Mouse (Mus musculus): ENCODE measurements at regions not wholly inside any gene's neighbourhood (a gene's known extent, or its start where the extent isn't known, plus 50 kb on each side); places are given as distances from the start of the nearest gene placed in this dataset.
"Not testable (repeated sequence)": the region's sequence is repeated elsewhere in the genome, so short reads cannot be mapped to it uniquely, and the experiment has no call there.

GRCm38 (mm10) chr2:146724142-146724679 lies 131.5 kb upstream of the Kiz start:
- CTCF ChIA-PET, result no interaction called here

DNA sequence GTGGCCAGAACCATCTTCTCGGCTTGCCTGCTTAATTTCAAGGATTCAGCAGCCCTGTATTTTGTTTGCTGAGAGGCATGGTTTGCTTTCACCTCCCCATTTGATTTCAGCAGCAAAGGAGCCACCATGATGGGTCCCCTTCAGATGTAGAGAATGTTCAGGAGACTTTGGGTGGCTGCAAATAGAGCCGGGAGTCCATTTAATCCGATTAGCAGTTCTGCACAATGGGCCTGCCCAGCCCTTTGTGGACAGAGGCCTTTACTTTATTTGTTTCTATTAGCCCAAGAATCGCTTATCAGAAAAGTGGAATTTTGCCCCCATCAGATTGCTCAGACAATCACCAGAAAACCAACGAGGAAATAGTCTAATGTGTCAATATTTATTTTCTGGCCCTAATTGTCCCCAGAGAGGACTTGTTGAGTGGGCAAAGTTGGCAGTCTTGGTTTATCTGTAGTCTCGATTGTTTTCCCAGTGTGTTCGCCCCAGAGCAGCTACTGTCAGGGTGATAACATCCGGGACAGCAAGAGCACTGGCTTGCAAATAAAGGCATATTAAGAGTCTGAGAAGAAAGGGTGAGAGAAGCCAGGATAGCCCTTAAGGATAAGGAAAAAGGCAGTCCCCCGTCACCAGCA lies 130.6 kb upstream of the Kiz start:
- CTCF ChIA-PET, result no interaction called here

DNA sequence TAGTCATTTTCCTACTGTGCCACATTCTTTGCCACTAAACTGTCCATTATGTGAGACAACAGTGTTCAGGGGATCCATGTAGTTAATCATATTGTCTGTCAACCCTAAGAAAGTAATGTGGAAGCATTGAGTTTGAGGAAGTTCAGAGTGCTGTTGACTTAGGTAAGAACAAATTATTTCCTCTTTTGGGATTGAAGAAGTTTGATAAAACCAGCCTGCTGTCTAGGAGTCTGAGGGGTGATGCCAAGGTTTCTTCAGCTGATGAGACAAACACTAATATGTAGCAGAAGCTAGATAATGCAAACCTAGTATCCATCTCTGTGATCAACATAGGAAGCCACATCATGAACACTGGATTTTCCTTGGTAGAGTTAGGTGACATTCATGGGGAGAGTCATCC lies 127.0 kb upstream of the Kiz start:
- CTCF ChIA-PET, result no interaction called here

DNA sequence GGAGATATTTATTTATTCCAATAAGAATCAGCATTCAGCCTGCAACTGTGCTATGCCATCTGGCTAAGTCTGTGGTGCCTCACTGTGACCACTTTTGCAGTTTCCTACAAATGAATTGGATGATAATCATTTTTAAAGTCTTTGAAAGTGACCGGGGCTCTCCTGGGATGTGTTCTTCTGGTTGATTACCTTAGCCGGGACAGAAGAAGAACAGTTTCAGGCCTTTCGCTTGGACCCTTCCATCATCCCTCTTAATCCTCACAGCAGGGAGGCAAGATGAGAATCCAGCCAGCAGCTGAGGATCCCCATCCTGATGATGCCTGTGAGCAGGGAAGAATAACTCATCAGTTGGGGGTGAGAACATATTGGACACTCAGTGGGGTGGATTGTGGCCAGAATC lies 124.6 kb upstream of the Kiz start:
- CTCF ChIA-PET, result no interaction called here

DNA sequence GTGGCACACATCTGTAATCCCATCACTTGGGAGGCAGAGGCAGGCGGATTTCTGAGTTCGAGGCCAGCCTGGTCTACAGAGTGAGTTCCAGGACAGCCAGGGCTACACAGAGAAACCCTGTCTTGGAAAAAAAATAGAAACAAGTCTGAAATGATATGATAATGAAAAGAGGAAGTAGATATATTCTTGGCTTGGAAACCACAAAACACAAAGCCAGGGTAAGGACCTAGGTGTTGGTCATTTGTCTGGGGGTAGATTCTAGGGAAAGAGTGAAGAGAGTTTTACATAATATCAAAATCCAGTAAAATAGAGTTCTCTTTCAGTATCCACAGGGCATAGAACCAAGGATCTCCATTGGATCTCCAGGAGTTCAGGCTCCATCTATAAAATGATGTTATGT lies 122.8 kb upstream of the Kiz start:
- CTCF ChIA-PET, result not testable (repeated sequence)

- CTCF ChIA-PET, result no interaction called here
These were observed 111.3 kb upstream of the Kiz start for GRCm38 (mm10) chr2:146744396-146744795.

- CTCF ChIA-PET, result no interaction called here
These were observed 110.5 kb upstream of the Kiz start for GRCm38 (mm10) chr2:146745012-146745682.

DNA sequence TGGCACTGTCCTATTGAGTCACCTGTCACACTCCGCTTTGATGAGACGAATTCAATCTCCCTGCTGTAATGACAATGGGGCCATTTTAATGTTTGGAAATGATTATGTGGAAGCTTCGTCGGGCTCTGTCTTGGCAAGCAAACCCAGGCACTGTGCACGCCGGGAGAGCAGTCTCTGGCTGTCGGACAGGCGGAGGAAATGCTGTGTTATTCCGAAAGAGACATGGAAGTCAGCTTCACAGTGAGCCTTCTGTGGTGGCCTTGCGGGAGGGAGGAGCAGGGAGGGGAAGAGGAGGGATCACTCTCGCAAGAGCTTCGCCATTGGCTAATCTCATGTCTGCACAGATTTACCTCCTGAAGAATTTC lies 110.0 kb upstream of the Kiz start:
- CTCF ChIA-PET, result no interaction called here

GRCm38 (mm10) chr2:146753988-146754387 lies 101.7 kb upstream of the Kiz start:
- CTCF ChIA-PET, result no interaction called here

- CTCF ChIA-PET, result no interaction called here
These were observed 92.0 kb upstream of the Kiz start for GRCm38 (mm10) chr2:146763522-146764144.

DNA sequence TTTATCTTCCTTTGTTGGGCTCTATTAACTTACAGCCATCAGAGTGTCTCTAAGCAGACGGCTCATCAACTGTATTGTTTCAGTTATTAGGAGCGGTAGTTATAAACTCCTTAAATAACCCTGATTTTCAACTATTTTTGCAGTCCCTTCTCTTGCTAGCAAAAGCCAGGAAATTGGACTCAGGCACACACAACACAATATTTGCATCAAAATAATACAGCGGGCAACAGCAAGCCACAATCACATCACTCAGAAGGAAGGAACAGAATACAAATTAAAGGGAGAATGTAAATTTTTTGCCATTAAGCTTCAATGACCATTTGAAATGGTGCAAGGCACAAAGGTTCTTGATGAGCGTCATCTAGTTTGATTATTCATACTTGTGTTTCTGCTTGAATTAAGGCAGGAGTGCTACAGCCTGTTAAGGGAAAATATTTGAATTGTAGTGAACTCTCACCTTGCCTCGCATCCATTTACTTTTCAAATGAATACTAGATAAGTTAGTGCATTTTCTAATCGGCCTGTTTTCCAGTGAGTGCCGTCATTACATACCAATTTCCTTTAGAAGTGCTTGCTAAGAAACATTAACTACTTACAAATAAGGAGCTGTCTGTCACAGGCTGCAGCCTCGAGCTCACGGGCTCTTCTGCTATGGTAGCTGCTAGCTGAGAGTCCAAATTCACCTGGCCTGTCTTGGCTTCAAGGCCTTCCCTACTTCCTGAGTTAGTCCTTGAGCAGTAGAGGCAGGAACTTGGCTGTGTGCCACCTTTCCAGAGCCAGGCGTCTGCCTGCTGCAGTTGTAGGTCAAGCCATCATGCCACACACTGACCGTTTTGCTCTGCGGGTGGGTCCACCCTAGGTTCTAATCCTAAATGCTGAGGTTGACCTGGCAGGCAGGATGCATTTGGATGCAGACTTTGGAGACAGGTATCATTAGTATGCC lies 91.1 kb upstream of the Kiz start:
- CTCF ChIA-PET, result no interaction called here

DNA sequence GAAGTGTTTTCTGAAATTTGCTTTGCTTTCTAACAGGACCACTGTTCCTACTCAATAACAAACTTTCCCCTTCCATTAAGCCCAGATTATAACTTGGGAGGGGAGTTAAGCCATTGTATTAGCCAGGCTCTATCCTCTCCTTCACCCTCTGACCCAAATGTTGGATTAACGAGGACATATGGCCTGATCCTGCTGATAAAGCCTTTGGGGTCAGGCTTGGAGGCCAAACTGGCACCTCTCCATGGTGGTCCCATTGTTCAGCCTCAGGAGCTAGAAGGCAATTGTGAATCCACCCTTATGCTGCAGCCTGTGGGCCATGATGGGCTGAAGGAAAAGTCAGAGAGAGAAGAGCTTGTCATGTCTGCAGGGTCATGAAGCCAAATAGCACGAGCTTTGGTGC lies 80.8 kb upstream of the Kiz start:
- CTCF ChIA-PET, result no interaction called here

GRCm38 (mm10) chr2:146787132-146787810 lies 68.4 kb upstream of the Kiz start:
- CTCF ChIA-PET, result no interaction called here

GRCm38 (mm10) chr2:146787811-146788455 lies 67.7 kb upstream of the Kiz start:
- CTCF ChIA-PET, result no interaction called here

- CTCF ChIA-PET, result no interaction called here
These were observed 62.7 kb upstream of the Kiz start for GRCm38 (mm10) chr2:146792844-146793420.

GRCm38 (mm10) chr2:146802973-146803372 lies 52.7 kb upstream of the Kiz start:
- CTCF ChIA-PET, result no interaction called here
